In the genomic region with DNA sequence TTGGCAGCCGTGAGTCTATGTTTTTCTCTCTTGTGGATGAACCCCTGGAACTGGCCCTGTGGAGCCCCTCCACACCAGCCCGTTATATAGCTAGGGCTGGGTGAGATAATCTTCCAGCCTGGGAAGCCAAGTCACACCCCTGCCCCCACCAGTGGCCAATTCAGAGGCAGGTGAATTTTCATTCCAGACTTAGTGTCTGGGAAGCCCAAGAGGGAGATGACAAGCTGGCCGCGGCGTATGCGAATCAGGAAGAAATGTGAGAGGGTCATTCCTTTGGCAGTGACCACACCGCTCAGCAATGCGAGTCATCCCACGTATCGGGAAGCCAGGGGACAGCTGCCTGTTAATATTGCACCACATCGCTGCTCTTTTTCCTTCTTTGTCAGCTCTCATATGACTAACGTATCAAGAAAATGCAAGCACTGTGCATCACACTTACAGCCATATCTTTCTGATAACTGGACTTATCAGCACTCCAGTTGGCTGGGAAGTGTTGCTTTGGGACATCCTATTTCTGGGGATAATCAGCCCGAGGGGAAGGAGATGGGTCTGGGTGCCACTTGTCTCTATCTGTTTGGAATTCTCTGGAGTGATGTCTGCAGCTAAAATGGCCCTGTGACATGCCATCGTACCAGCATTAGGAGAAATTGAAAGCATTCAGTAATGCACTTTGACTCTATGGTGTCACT, we compare ENCODE assay signal across 13 mouse cellular contexts. TPM values are rescaled to one million over a fixed set of nuclear protein-coding genes. Genes with fewer than 3 reads are reported as not detected.
A peak's percentile ranks its signal among the peaks of the same experiment; 100 is the strongest.
DNase-seq lines count a peak whose midpoint lies in the region; ATAC-seq and TF ChIP-seq lines count a peak whose summit lies in the region.
"Had no signal": no experiment of that assay in that cellular context is flagged by ENCODE, and none has a peak within 500 bp of the region (broad histone marks: within the 10 kb centered on the region; RNA-seq: fewer than 3 reads in every experiment).

A gene (minus strand): TSS at position 317 of the 689 bp plus-strand sequence.

- no peak within 1 kb of the TSS; the same call in 1 of the 2 replicates for H3K27ac ChIP-seq in lung, embryonic 14.5 days (ENCODE audit: low read depth)
- H3K27ac ChIP-seq in heart, postnatal 0 days (ENCODE audit: low read depth): peak within 1 kb of the TSS; percentile 97
- H3K27ac ChIP-seq in intestine, embryonic 16.5 days (ENCODE audit: low read length): no peak within 1 kb of the TSS
- H3K27ac ChIP-seq in thymus, adult 2 months (ENCODE audit: control insufficient read depth, insufficient read depth, low read length): no peak within 1 kb of the TSS
- H3K27ac ChIP-seq: layer of hippocampus, adult 2 months had no signal

- no peak within 1 kb of the TSS for H3K9ac ChIP-seq in lung, embryonic 14.5 days
- peak within 1 kb of the TSS; percentile 69 for H3K9ac ChIP-seq in heart, postnatal 0 days (replicated peaks; ENCODE audit: low read depth, low read length)
- no peak within 1 kb of the TSS for H3K9ac ChIP-seq in intestine, embryonic 16.5 days (ENCODE audit: low read depth, low read length)

- TF ChIP-seq POLR2A in thymus, adult 2 months (IDR thresholded peaks at IDR 0.05; ENCODE audit: control insufficient read depth, extremely low read depth, insufficient read depth, low read length, poor library complexity): no peak

- H3K27me3 ChIP-seq in lung, embryonic 14.5 days (ENCODE audit: insufficient read depth, low read length): no peaks in the 10 kb centered on the region; the same call in 1 of the 2 replicates
- H3K27me3 ChIP-seq in heart, postnatal 0 days (ENCODE audit: control insufficient read depth, insufficient read depth, low read length): no peaks in the 10 kb centered on the region
- H3K27me3 ChIP-seq in intestine, embryonic 16.5 days (replicated peaks; ENCODE audit: control insufficient read depth, insufficient read depth, low read length): no peaks in the 10 kb centered on the region
- H3K27me3 ChIP-seq in thymus, adult 2 months (ENCODE audit: control insufficient read depth, insufficient read depth, low read length): no peaks in the 10 kb centered on the region

- peak; percentile 92 for TF ChIP-seq EP300 in heart, postnatal 0 days (IDR thresholded peaks at IDR 0.05; ENCODE audit: low read depth)

- 48% methylated on average over 14 of the region's 14 CpGs for WGBS in lung, embryonic 14.5 days
- WGBS in heart, postnatal 0 days: 6% methylated on average over 14 of the region's 14 CpGs
- 63% methylated on average over 14 of the region's 14 CpGs for WGBS in intestine, embryonic 16.5 days
- 85% methylated on average over 14 of the region's 14 CpGs for WGBS in thymus, adult 2 months

- H3K9me3 ChIP-seq in lung, embryonic 14.5 days (ENCODE audit: low read depth, low read length): peaks cover 14% of the 10 kb centered on the region; the same call in 1 of the 2 replicates
- peaks cover 20% of the 10 kb centered on the region for H3K9me3 ChIP-seq in heart, postnatal 0 days (replicated peaks; ENCODE audit: control insufficient read depth, low read length)
- no peaks in the 10 kb centered on the region; the same call in 1 of the 2 replicates for H3K9me3 ChIP-seq in intestine, embryonic 16.5 days (ENCODE audit: control insufficient read depth, low read length)

- peak; percentile 30 for DNase-seq in lung, embryonic 14.5 days
- DNase-seq in lung, postnatal 25 days (ENCODE audit: low spot score): no peak
- DNase-seq in gastrocnemius, postnatal 4 days (ENCODE audit: low spot score in 2 of 2): peak in 1 of 2 experiments; percentile 32
- DNase-seq in heart, postnatal 0 days (ENCODE audit: low spot score): peak; percentile 84
- peak; percentile 38 for DNase-seq in yolk sac, embryonic 10.5 days (ENCODE audit: low spot score)
- DNase-seq in ovary, postnatal 10 days (ENCODE audit: low spot score): no peak
- DNase-seq in thymus, adult 2 months: no peak
- DNase-seq: cerebellum, postnatal 14 days; thymus, adult 18-20 months had no signal

- no peaks in the 10 kb centered on the region for H3K4me1 ChIP-seq in lung, embryonic 14.5 days (ENCODE audit: insufficient read depth)
- peaks cover 9% of the 10 kb centered on the region; the same call in 1 of the 2 replicates for H3K4me1 ChIP-seq in heart, postnatal 0 days (ENCODE audit: control insufficient read depth, insufficient read depth)
- no peaks in the 10 kb centered on the region for H3K4me1 ChIP-seq in intestine, embryonic 16.5 days (ENCODE audit: control insufficient read depth, insufficient read depth, low read length)
- no peaks in the 10 kb centered on the region for H3K4me1 ChIP-seq in thymus, adult 2 months (replicated peaks; ENCODE audit: control insufficient read depth, insufficient read depth, low read length)

- no peak for TF ChIP-seq CTCF in lung, embryonic 14.5 days (IDR thresholded peaks at IDR 0.05; ENCODE audit: low read depth)
- TF ChIP-seq CTCF in heart, postnatal 0 days (IDR thresholded peaks at IDR 0.05; ENCODE audit: low read depth): no peak
- TF ChIP-seq CTCF in thymus, adult 2 months (IDR thresholded peaks at IDR 0.05; ENCODE audit: borderline replicate concordance, control insufficient read depth, extremely low read depth, insufficient read depth, low read length, poor library complexity): no peak

- no peak within 1 kb of the TSS for H3K4me3 ChIP-seq in lung, embryonic 14.5 days (ENCODE audit: low read depth, low read length)
- H3K4me3 ChIP-seq in heart, postnatal 0 days (ENCODE audit: low read depth, low read length): peak within 1 kb of the TSS; percentile 55
- H3K4me3 ChIP-seq in intestine, embryonic 16.5 days (ENCODE audit: low read length): no peak within 1 kb of the TSS
- H3K4me3 ChIP-seq in thymus, adult 2 months (ENCODE audit: control insufficient read depth, insufficient read depth, low read length): no peak within 1 kb of the TSS
- H3K4me3 ChIP-seq: layer of hippocampus, adult 2 months had no signal

- H3K36me3 ChIP-seq in lung, embryonic 14.5 days (ENCODE audit: insufficient read depth): no peaks in the 10 kb centered on the region
- H3K36me3 ChIP-seq in heart, postnatal 0 days (replicated peaks; ENCODE audit: control insufficient read depth, insufficient read depth, low read length): peaks cover 10% of the 10 kb centered on the region; the same call in 1 of the 2 replicates
- H3K36me3 ChIP-seq in intestine, embryonic 16.5 days (ENCODE audit: control insufficient read depth, insufficient read depth, low read length): no peaks in the 10 kb centered on the region
- no peaks in the 10 kb centered on the region for H3K36me3 ChIP-seq in thymus, adult 2 months (ENCODE audit: control insufficient read depth, insufficient read depth, low read length)

- peak; percentile 54; the same call in 1 of the 2 replicates for ATAC-seq in lung, embryonic 14.5 days (ENCODE audit: insufficient read depth)
- ATAC-seq in heart, postnatal 0 days (ENCODE audit: insufficient read depth, low read depth): peak; percentile 88
- ATAC-seq in intestine, embryonic 16.5 days: no peak

- H3K4me2 ChIP-seq in lung, embryonic 14.5 days: no peak within 1 kb of the TSS
- H3K4me2 ChIP-seq in heart, postnatal 0 days (ENCODE audit: low read depth, low read length): peak within 1 kb of the TSS; percentile 69
- H3K4me2 ChIP-seq in intestine, embryonic 16.5 days (ENCODE audit: low read depth, low read length): no peak within 1 kb of the TSS

RNA-seq across cellular contexts. Expression of the gene that starts here (rescaled TPM):
- 0.29 and 2.5 TPM in 2 replicates for polyA plus RNA-seq in lung, embryonic 14.5 days (2014; fragmentation: Nextera tagmentation; extraction: Ambion mirVana)
- 10 to 100 TPM; 10.2 to 13.6 TPM for total RNA-seq in gastrocnemius, postnatal 4 days (2021)
- total RNA-seq in heart, postnatal 0 days (2014; rRNA removed; ENCODE audit: low replicate concordance): 557 and 776 TPM in 2 replicates
- 491 and 665 TPM in 2 replicates for polyA plus RNA-seq in heart, postnatal 0 days (2015; fragmentation: Nextera tagmentation; extraction: Ambion mirVana)
- polyA plus RNA-seq in intestine, embryonic 16.5 days (2015; fragmentation: Nextera tagmentation; extraction: Ambion mirVana): 0.09 and 0.22 TPM in 2 replicates
- 0.59 and 7.7 TPM in 2 replicates for polyA plus RNA-seq in thymus, adult 2 months (2012; rRNA removed)
- total RNA-seq: layer of hippocampus, adult 2 months; left cerebral cortex, postnatal 36 days; monocyte, adult 5-6 weeks had no signal

Comparison
In these comparisons a context has a peak if more than half of its experiments do, and no peak if none do; other contexts are left out.
1. RNA of the gene that starts here (total RNA-seq): 557 to 776 TPM in heart, postnatal 0 days; 10.2 to 13.6 TPM in gastrocnemius, postnatal 4 days; every median in the first group is over 10 times any median in the second.
2. RNA of the gene that starts here (polyA plus RNA-seq): 491 to 665 TPM in heart, postnatal 0 days; 0.59 to 7.7 TPM in thymus, adult 2 months, 0.29 to 2.5 TPM in lung, embryonic 14.5 days and 0.09 to 0.22 TPM in intestine, embryonic 16.5 days; every median in the first group is over 10 times any median in the second.
3. DNase-seq: peak in lung, embryonic 14.5 days (single experiment), heart, postnatal 0 days (single experiment) and yolk sac, embryonic 10.5 days (single experiment); none in lung, postnatal 25 days (single experiment), ovary, postnatal 10 days (single experiment) and thymus, adult 2 months (single experiment).